Mouse (Mus musculus) bone marrow macrophage, adult 2 months (primary cell): ENCODE measurements around the gene Faim.

ENCODE experiments used
- CTCF ChIP-seq: IDR thresholded peaks from 2 replicates; pipeline ENCODE4 v1.5.1; 2012; ENCODE audit warnings: low read depth, mild to moderate bottlenecking, low read length, moderate library complexity
- POLR2A ChIP-seq: IDR thresholded peaks from 2 replicates; pipeline ENCODE4 v1.6.1; 2012; ENCODE audit warnings: mild to moderate bottlenecking, low read depth, low read length, borderline replicate concordance

DNA sequence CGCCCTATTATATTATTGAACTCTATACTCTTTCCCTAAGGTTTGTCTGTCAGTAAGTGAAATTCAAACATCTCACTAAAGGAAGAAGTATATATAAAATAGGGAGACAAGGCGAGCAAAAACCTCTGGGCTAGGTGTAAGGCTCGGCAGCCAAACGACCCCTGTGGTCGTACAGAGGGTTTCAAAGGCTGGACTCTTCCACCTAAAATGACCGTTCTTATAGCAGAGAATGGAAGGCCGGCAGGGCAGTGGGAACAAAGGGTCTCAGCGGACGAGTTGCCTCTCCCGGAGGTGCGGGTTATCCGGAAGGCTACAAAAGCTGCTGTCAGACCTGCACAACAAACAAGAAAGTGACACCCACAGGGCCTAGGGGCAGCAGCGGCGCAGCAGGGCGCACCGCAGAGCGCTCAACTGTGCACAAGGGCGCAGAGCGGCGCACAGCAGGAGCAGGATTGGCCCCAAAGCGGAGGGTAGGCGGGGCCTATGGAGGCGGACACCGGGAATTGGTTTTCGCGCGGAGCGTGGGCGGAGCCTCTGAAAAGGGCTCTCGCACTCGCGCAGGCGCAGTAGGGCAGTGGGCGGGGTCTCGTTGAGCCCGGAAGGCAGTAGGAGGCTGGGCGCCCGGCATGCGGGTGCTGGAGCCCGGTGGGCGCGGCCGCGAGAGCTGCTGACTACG lies at the start of gene Faim:
- TF ChIP-seq CTCF (no peak), POLR2A (peak; percentile 83)
